Mouse (Mus musculus) midbrain, postnatal 0 days (tissue): ENCODE data around the gene Katna1. TPM values are rescaled to one million over a fixed set of nuclear protein-coding genes. Genes with fewer than 3 reads are reported as not detected.

Experiments used
- ATAC-seq: fragments of 200-750 bp; cut with Nextera tagmentation; 2 replicates; pipeline ENCODE4 v1.8.0; 2017; ENCODE audit warnings: moderate number of reproducible peaks, mild to moderate bottlenecking, moderate TSS enrichment, moderate library complexity; ENCODE audit not compliant: low FRiP score
- DNase-seq: peaks from one replicate; pipeline ENCODE4 v3.0.0-alpha.2; 2015; ENCODE audit warnings: low spot score
- H3K27ac ChIP-seq: fragments of 300-500 bp; sonication (generic); 2 replicates; pipeline ENCODE4 v1.5.1; 2014; ENCODE audit warnings: low read depth, mild to moderate bottlenecking, low read length, mixed read lengths
- H3K27me3 ChIP-seq: fragments of 300-500 bp; sonication (generic); 2 replicates; pipeline ENCODE4 v1.6.1; 2014; ENCODE audit warnings: low read length, control low read depth, mixed read lengths; ENCODE audit not compliant: insufficient read depth
- H3K36me3 ChIP-seq: fragments of 300-500 bp; sonication (generic); 2 replicates; pipeline ENCODE4 v1.6.1; 2014; ENCODE audit warnings: low read length, control low read depth, mixed read lengths; ENCODE audit not compliant: insufficient read depth
- H3K4me1 ChIP-seq: fragments of 300-500 bp; sonication (generic); 2 replicates; pipeline ENCODE4 v1.6.1; 2014; ENCODE audit warnings: mild to moderate bottlenecking, control low read depth, antibody characterized with exemption, low read length, mixed read lengths; ENCODE audit not compliant: insufficient read depth
- H3K4me2 ChIP-seq: fragments of 300-500 bp; sonication (generic); 2 replicates; pipeline ENCODE4 v1.6.1; 2014; ENCODE audit warnings: low read depth, mild to moderate bottlenecking, low read length, mixed read lengths; ENCODE audit not compliant: poor library complexity, severe bottlenecking
- H3K4me3 ChIP-seq: fragments of 300-500 bp; sonication (generic); 2 replicates; pipeline ENCODE4 v1.5.1; 2014; ENCODE audit warnings: low read depth, mild to moderate bottlenecking, low read length, moderate library complexity
- H3K9ac ChIP-seq: fragments of 300-500 bp; sonication (generic); replicated peaks from 2 replicates; pipeline ENCODE4 v1.6.1; 2014; ENCODE audit warnings: mild to moderate bottlenecking, low read length, moderate library complexity, mixed read lengths; ENCODE audit not compliant: poor library complexity, severe bottlenecking
- H3K9me3 ChIP-seq: fragments of 300-500 bp; sonication (generic); 2 replicates; pipeline ENCODE4 v1.6.1; 2016; ENCODE audit warnings: low read length, control low read depth
- CTCF ChIP-seq: IDR thresholded peaks from 2 replicates; pipeline ENCODE4 v1.5.1; 2016; ENCODE audit warnings: antibody characterized with exemption, mild to moderate bottlenecking
- WGBS: fragments of 180-500 bp; shearing (Covaris S2); extraction: QIAGEN DNeasy Blood & Tissue Kit; methylation state at CpG from one replicate; pipeline ENCODE4 v1.1.7; 2014; 5-methylcytosine and 5-hydroxymethylcytosine counted together
- polyA plus RNA-seq: library from polyadenylated mRNA; unstranded; fragments of >200 nt; fragmentation: Nextera tagmentation; extraction: Ambion mirVana; gene quantifications from 2 replicates; pipeline ENCODE4 v1.2.1, GENCODE M21; 2015
- total RNA-seq: library from RNA; depleted of rRNA; stranded (reverse); fragments of >200 nt; gene quantifications from 2 replicates; pipeline ENCODE4 v1.2.3, GENCODE M21; 2014

Gene Katna1
- total and polyA plus RNA-seq, 2 experiments from 2014 or later, result 13.3 to 15.5 TPM

DNA sequence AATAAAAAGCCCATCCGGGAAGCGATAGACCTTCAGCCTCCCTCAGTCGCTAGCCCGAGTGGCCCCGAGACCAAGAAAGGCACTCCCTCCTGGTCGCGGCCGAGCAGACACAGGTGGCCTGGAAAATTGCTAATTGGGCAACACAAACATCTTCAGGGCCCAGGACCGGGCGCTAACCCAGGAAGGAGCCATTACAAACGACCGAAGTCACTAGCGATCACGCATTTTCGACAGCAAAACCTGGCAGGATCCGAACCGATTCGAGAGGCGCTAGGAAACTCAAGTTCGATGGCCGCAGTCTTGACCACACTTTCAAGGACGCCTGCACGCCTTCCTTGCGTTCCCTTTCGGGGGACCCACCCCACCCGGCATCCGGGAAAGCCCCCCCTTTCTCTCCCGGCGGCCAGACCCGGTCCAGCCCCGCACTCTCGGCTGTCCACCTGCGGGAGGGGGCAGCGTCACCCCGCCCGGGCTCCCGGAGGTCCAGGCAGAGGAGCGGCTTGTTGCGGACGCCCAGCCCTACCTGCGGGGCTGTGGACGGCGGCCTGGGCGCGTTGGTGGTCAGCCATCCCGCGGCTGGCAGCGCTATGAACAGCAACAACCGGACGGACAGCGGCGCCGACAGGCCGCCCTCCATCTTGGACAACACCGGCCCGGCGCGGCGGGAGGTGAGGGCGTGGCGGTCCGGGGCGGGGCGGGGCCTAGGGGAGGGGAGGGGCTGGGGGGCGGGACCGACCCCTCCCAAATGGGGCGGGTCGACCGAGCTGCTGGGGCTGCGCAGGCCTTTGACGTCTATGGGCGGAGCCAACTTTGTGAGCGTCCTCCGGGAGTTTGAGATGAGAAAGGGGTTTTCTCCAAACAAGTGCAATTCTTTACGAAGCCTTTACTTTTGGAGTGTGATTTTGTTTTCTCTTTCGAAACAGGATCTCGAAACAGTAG lies 54.7 kb downstream of the Katna1 start:
- Histone ChIP-seq H3K27ac (peak overlapping the region; percentile 72), H3K9ac (peak overlapping the region; percentile 97), H3K4me3 (peak overlapping the region; percentile 97), H3K36me3 (peaks cover 5% of the 10 kb centered on the region; the same call in 1 of the 2 replicates), H3K9me3 (no peaks in the 10 kb centered on the region), H3K27me3 (no peaks in the 10 kb centered on the region), H3K4me2 (peak overlapping the region; percentile 55), H3K4me1 (no peaks in the 10 kb centered on the region)
- DNase-seq (peak; percentile 92), ATAC-seq (peak; percentile 91)
- TF ChIP-seq CTCF, result no peak
- under 1% methylated on average over 54 of the region's 77 CpGs for WGBS

GRCm38 (mm10) chr10:7781214-7781613 lies 55.4 kb downstream of the Katna1 start:
- no peak for DNase-seq
- Histone ChIP-seq H3K9me3 (no peaks in the 10 kb centered on the region), H3K4me3 (peak overlapping the region; percentile 97), H3K4me2 (peak overlapping the region; percentile 55), H3K36me3 (peaks cover 5% of the 10 kb centered on the region; the same call in 1 of the 2 replicates), H3K9ac (peak overlapping the region; percentile 97; the same call in 1 of the 2 replicates), H3K27me3 (no peaks in the 10 kb centered on the region), H3K4me1 (no peaks in the 10 kb centered on the region), H3K27ac (no peak overlapping the region; the same call in 1 of the 2 replicates)
- whole genome bisulfite sequencing, result 57% methylated on average over 3 of the region's 3 CpGs
- ATAC-seq, result no peak; the same call in 1 of the 2 replicates
- TF ChIP-seq CTCF, result no peak

DNA sequence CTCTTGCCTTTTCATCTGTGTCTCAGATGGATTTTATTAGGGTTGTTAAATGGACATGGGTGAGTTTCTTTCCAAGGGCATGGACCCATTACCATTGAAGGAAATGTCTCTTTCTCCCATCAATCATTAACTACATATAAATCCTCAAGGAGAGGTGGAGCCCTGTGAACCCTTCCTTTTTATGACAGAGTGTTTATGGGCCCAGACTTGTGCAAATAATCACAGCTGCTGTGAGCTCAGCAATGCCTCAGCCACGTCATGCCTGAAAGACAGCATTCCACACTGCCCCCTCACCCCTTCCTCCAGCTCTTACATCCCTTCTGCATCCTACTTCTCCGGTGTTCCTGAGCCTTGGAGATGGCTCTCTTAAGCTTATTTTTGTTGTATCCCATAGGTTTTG lies 61.5 kb downstream of the Katna1 start:
- H3K9ac ChIP-seq, result no peak overlapping the region
- H3K27ac ChIP-seq, result no peak overlapping the region
- 67% methylated on average over 2 of the region's 2 CpGs for WGBS
- DNase-seq (no peak), ATAC-seq (no peak)
- H3K36me3 ChIP-seq, result no peaks in the 10 kb centered on the region
- no peaks in the 10 kb centered on the region for H3K27me3 ChIP-seq
- H3K4me3 ChIP-seq, result no peak overlapping the region
- no peaks in the 10 kb centered on the region for H3K4me1 ChIP-seq
- H3K9me3 ChIP-seq, result no peaks in the 10 kb centered on the region
- no peak for TF ChIP-seq CTCF
- no peak overlapping the region for H3K4me2 ChIP-seq

GRCm38 (mm10) chr10:7792254-7792750 lies 66.5 kb downstream of the Katna1 start:
- Histone ChIP-seq H3K4me3 (peak overlapping the region; percentile 75), H3K4me2 (peak overlapping the region; percentile 80), H3K27me3 (no peaks in the 10 kb centered on the region), H3K4me1 (peaks cover 5% of the 10 kb centered on the region), H3K9me3 (no peaks in the 10 kb centered on the region), H3K27ac (peak overlapping the region; percentile 74), H3K36me3 (peaks cover 6% of the 10 kb centered on the region; the same call in 1 of the 2 replicates), H3K9ac (peak overlapping the region; percentile 93)
- peak; percentile 15 for DNase-seq
- no peak for TF ChIP-seq CTCF
- ATAC-seq, result peak; percentile 52
- WGBS, result under 1% methylated on average over 10 of the region's 10 CpGs

GRCm38 (mm10) chr10:7792751-7793385 lies 67.1 kb downstream of the Katna1 start, which contains the start of the genes Ginm1 and Ppil4:
Ginm1 (minus strand) TSS chr10:7792824.
Ppil4 (plus strand) TSS chr10:7792891.
- Histone ChIP-seq H3K36me3 (peaks cover 11% of the 10 kb centered on the region; the same call in 1 of the 2 replicates), H3K27ac (peak within 1 kb of the TSS; percentile 74), H3K4me1 (peaks cover 5% of the 10 kb centered on the region), H3K4me3 (peak within 1 kb of the TSS; percentile 75), H3K9ac (peak within 1 kb of the TSS; percentile 93), H3K4me2 (peak within 1 kb of the TSS; percentile 80), H3K27me3 (no peaks in the 10 kb centered on the region), H3K9me3 (no peaks in the 10 kb centered on the region)
- under 1% methylated on average over 52 of the region's 52 CpGs for WGBS
- DNase-seq (peak; percentile 96), ATAC-seq (peak; percentile 94)
- no peak for TF ChIP-seq CTCF
